Mouse (Mus musculus) spleen, adult 2 months (tissue): ENCODE measurements at regions not wholly inside any gene's neighbourhood (a gene's known extent, or its start where the extent isn't known, plus 50 kb on each side); places are given as distances from the start of the nearest gene placed in this dataset.

Source experiments
- DNase-seq, 2 experiments: peaks; one replicate each; pipeline versions ENCODE4 v3.0.0 to v3.0.0-alpha.2; 2012 to 2021; ENCODE audit warnings: low spot score in 2 of 2, low read depth in 1 of 2
- H3K27ac ChIP-seq: fragments of 200-500 bp; 2 replicates; pipeline ENCODE4 v1.5.1; 2012; ENCODE audit warnings: low read length, inconsistent platforms; ENCODE audit not compliant: insufficient read depth
- H3K27me3 ChIP-seq: fragments of 200-500 bp; 2 replicates; pipeline ENCODE4 v1.6.1; 2012; ENCODE audit warnings: mild to moderate bottlenecking, moderate library complexity, low read length, inconsistent platforms; ENCODE audit not compliant: control insufficient read depth, insufficient read depth
- H3K36me3 ChIP-seq: fragments of 200-500 bp; 2 replicates; pipeline ENCODE4 v1.6.1; 2012; ENCODE audit warnings: mild to moderate bottlenecking, low read length, inconsistent platforms; ENCODE audit not compliant: control insufficient read depth, insufficient read depth
- H3K4me1 ChIP-seq: fragments of 200-500 bp; 2 replicates; pipeline ENCODE4 v1.6.1; 2011; ENCODE audit warnings: inconsistent platforms; ENCODE audit not compliant: control insufficient read depth, insufficient read depth, insufficient read length
- H3K4me3 ChIP-seq: fragments of 200-500 bp; 2 replicates; pipeline ENCODE4 v1.5.1; 2011; ENCODE audit warnings: mild to moderate bottlenecking, inconsistent platforms; ENCODE audit not compliant: insufficient read depth, insufficient read length; ENCODE audit errors: extremely low read depth
- CTCF ChIP-seq: fragments of 200-500 bp; IDR thresholded peaks from 2 replicates; pipeline ENCODE4 v1.5.1; 2011; ENCODE audit warnings: mild to moderate bottlenecking, inconsistent platforms; ENCODE audit not compliant: insufficient read depth, insufficient read length, insufficient replicate concordance; ENCODE audit errors: extremely low read depth
- POLR2A ChIP-seq: fragments of 200-500 bp; IDR thresholded peaks from 2 replicates; pipeline ENCODE4 v1.6.1; 2011; ENCODE audit warnings: low read depth, low read length, inconsistent platforms
- WGBS: fragments of 180-500 bp; shearing (Covaris S2); methylation state at CpG from one replicate; pipeline ENCODE4 v1.1.7; 2018; 5-methylcytosine and 5-hydroxymethylcytosine counted together

GRCm38 (mm10) chr7:71412079-71412478 is 60.8 kb upstream of the Gm10295 start:
- H3K4me3 ChIP-seq: no peak overlapping the region
- no peaks in the 10 kb centered on the region for H3K4me1 ChIP-seq
- no peak overlapping the region for H3K27ac ChIP-seq
- H3K27me3 ChIP-seq: no peaks in the 10 kb centered on the region
- peak; percentile 15; the same call in 1 of the 2 replicates for TF ChIP-seq CTCF
- no peak for TF ChIP-seq POLR2A
- no peaks in the 10 kb centered on the region for H3K36me3 ChIP-seq
- no peak for DNase-seq
- WGBS: 4% methylated on average over 12 of the region's 12 CpGs

- Histone ChIP-seq H3K4me3 (no peak overlapping the region), H3K4me1 (no peaks in the 10 kb centered on the region), H3K36me3 (no peaks in the 10 kb centered on the region), H3K27me3 (no peaks in the 10 kb centered on the region), H3K27ac (peak overlapping the region; percentile 57)
- TF ChIP-seq POLR2A (no peak), CTCF (no peak)
- WGBS: 7% methylated on average over 14 of the region's 14 CpGs
- no peak for DNase-seq
These were observed 60.2 kb upstream of the Gm10295 start for GRCm38 (mm10) chr7:71411293-71412011.

- Histone ChIP-seq H3K27ac (peak overlapping the region; percentile 41; the same call in 1 of the 2 replicates), H3K36me3 (no peaks in the 10 kb centered on the region), H3K27me3 (no peaks in the 10 kb centered on the region), H3K4me1 (no peaks in the 10 kb centered on the region), H3K4me3 (no peak overlapping the region)
- TF ChIP-seq CTCF: no peak
- no peak for TF ChIP-seq POLR2A
- no peak for DNase-seq
- WGBS: 34% methylated on average over 9 of the region's 9 CpGs
These were observed 58.6 kb upstream of the Gm10295 start for GRCm38 (mm10) chr7:71409903-71410302.

DNA sequence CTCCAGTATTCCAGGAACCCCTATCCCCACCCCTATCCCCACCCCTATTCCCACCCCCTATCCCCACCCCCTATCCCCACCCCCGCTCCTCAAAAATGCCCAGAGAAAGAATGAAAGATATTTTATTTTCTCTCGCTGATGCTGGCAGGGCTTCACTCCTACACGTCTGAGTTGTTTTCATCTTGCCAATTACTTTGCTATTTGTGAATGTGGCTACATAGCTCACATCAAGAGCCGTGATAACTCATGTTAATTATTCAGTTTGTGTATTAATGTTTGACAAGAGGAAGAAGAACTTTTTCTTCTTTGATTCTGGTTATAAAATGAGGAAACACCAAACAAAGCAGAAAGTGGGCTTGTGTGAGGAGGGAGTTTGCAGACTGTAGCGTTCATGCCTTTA is 57.8 kb upstream of the Gm10295 start:
- Histone ChIP-seq H3K4me3 (no peak overlapping the region), H3K36me3 (no peaks in the 10 kb centered on the region), H3K27ac (no peak overlapping the region), H3K27me3 (no peaks in the 10 kb centered on the region), H3K4me1 (no peaks in the 10 kb centered on the region)
- DNase-seq: no peak
- TF ChIP-seq POLR2A (no peak), CTCF (no peak)
- WGBS: 50% methylated on average over 5 of the region's 5 CpGs

DNA sequence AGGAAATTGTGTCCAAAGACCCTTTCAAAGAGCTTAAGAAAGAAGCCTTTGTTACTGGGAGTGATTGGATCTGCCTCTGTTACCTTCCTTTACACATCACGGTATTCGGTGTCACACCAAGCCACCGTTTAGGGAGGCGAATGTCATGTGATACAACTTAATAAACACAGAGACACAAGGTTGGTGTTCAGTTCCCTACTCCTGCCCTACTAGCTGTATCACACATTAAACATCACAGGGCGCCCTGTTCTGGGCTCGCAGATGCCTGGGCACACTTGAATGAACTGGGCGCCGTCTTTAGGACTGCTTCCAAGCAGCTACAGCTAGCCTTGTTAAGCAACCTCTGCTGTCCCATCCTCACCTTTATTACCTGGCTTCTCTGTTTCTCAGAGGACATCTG is 55.0 kb upstream of the Gm10295 start:
- H3K27me3 ChIP-seq: no peaks in the 10 kb centered on the region
- DNase-seq: no peak
- 90% methylated on average over 8 of the region's 8 CpGs for WGBS
- H3K4me3 ChIP-seq: no peak overlapping the region
- no peaks in the 10 kb centered on the region for H3K4me1 ChIP-seq
- H3K36me3 ChIP-seq: no peaks in the 10 kb centered on the region
- H3K27ac ChIP-seq: no peak overlapping the region
- TF ChIP-seq CTCF: no peak
- no peak for TF ChIP-seq POLR2A
